Mouse (Mus musculus) cortical plate, adult 2 months (tissue): ENCODE measurements around the gene Pcsk4. TPM values are rescaled to one million over a fixed set of nuclear protein-coding genes. Genes with fewer than 3 reads are reported as not detected.

ENCODE experiments used
- H3K27ac ChIP-seq: fragments of 200-500 bp; 2 replicates; pipeline ENCODE4 v1.5.1; 2012; ENCODE audit warnings: low read length, control low read depth, inconsistent platforms; ENCODE audit not compliant: insufficient read depth
- H3K4me1 ChIP-seq: fragments of 200-500 bp; 2 replicates; pipeline ENCODE4 v1.6.1; 2011; ENCODE audit warnings: low read length; ENCODE audit not compliant: control insufficient read depth, insufficient read depth
- H3K4me3 ChIP-seq: fragments of 200-500 bp; 2 replicates; pipeline ENCODE4 v1.5.1; 2011; ENCODE audit warnings: mild to moderate bottlenecking, low read length, control low read depth; ENCODE audit not compliant: insufficient read depth
- CTCF ChIP-seq: fragments of 200-500 bp; IDR thresholded peaks from 2 replicates; pipeline ENCODE4 v1.5.1; 2011; ENCODE audit warnings: mild to moderate bottlenecking, control low read depth, low read length; ENCODE audit not compliant: insufficient read depth; ENCODE audit errors: extremely low read depth
- POLR2A ChIP-seq: fragments of 200-500 bp; IDR thresholded peaks from 2 replicates; pipeline ENCODE4 v1.6.1; 2011; ENCODE audit warnings: mild to moderate bottlenecking, low read length, control low read depth; ENCODE audit not compliant: insufficient read depth; ENCODE audit errors: extremely low read depth
- polyA plus RNA-seq: library from polyadenylated mRNA; depleted of rRNA; stranded (reverse); fragments of >200 nt; gene quantifications from 2 replicates; pipeline ENCODE4 v1.2.3, GENCODE M21; 2012; rRNA removed

Gene Pcsk4
- polyA plus RNA-seq = 13.1 and 13.9 TPM in 2 replicates

DNA sequence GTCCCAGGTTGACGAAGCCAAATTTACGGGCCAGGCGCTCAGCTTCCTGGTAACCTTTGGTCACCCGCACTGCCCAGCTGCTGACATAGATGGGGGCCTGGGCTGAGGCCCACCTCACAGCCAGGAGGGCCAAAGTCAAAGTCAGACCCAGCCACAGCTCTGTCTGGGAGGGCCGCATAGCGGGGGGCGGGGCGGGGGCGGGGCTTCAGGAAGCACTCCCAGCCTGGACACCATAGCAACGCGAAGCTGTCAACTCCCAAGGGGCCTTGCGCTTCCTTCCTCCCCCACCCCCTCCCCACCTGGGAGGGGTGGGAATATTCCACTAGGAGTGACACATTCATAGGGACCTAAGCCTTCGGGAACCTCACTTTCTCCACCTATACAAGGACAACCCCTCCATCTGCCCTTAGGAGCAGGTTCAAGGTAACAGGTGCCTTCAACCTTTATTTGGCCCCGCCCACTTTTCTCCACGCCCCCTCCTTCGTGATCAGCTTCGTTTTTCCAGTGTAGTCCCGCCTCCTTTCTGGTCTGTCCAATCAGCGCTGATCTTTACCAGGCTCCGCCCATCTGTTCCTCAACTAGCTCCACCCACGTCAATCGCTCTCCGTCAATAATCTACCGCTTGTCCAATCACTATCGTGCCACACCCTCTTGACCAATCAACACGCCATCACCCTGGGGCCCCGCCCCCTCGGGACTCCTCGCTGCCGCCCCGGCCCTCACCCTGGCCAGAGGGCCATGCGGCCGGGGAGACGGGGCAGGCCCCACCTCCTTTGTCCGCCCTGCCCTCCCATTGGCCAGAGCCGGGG lies at the start of gene Pcsk4, which contains the start of gene Reep6:
TSS of gene Pcsk4 (minus strand) at position 226 of the 809 bp plus-strand sequence.
TSS of gene Reep6 (plus strand) at position 681 of the 809 bp plus-strand sequence.
- Histone ChIP-seq H3K4me3 (peak within 1 kb of the TSS; percentile 34), H3K4me1 (no peaks in the 10 kb centered on the region), H3K27ac (no peak within 1 kb of the TSS)
- no peak for TF ChIP-seq POLR2A
- no peak for TF ChIP-seq CTCF

GRCm38 (mm10) chr10:80377716-80378115 lies 48.4 kb upstream of the Pcsk4 start:
- Histone ChIP-seq H3K4me3 (no peak overlapping the region), H3K4me1 (no peaks in the 10 kb centered on the region), H3K27ac (no peak overlapping the region)
- TF ChIP-seq CTCF = peak; percentile 31; the same call in 1 of the 2 replicates
- no peak for TF ChIP-seq POLR2A

GRCm38 (mm10) chr10:80376160-80376559 lies 46.9 kb upstream of the Pcsk4 start:
- H3K27ac ChIP-seq = no peak overlapping the region
- no peaks in the 10 kb centered on the region for H3K4me1 ChIP-seq
- H3K4me3 ChIP-seq = no peak overlapping the region
- TF ChIP-seq POLR2A = no peak
- TF ChIP-seq CTCF = peak; percentile 87

- no peaks in the 10 kb centered on the region for H3K4me1 ChIP-seq
- H3K27ac ChIP-seq = no peak overlapping the region
- TF ChIP-seq CTCF (peak; percentile 66), POLR2A (no peak)
- no peak overlapping the region for H3K4me3 ChIP-seq
Measured at GRCm38 (mm10) chr10:80374063-80374462, 44.8 kb upstream of the Pcsk4 start.

- Histone ChIP-seq H3K4me3 (no peak overlapping the region), H3K27ac (no peak overlapping the region), H3K4me1 (no peaks in the 10 kb centered on the region)
- TF ChIP-seq POLR2A = no peak
- no peak for TF ChIP-seq CTCF
Measured at GRCm38 (mm10) chr10:80372706-80373105, 43.4 kb upstream of the Pcsk4 start.

DNA sequence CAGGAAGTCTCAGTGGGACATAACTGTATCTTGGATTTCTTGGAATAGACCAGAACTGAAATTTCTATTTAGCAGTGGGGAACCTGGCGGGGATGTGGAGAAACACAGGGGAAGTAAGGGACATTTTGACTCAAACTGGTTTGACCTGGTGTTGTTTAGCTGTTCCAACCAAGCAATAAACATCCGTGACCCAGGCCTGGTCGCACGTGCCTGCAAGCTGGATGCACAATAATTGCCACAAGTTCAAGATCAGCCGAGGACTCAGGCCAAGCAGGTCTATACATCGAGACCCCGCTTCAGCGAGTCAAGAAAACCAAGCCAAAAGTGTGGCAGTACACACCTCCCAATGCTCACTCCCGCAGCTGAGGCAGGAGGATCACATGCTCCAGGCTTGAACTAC lies 42.7 kb upstream of the Pcsk4 start:
- no peak overlapping the region for H3K4me3 ChIP-seq
- H3K27ac ChIP-seq = no peak overlapping the region

GRCm38 (mm10) chr10:80371411-80371966 lies 42.2 kb upstream of the Pcsk4 start:
- TF ChIP-seq CTCF (no peak), POLR2A (no peak)
- H3K4me1 ChIP-seq = no peaks in the 10 kb centered on the region
- no peak overlapping the region for H3K4me3 ChIP-seq
- no peak overlapping the region for H3K27ac ChIP-seq

More for the DNA sequence above, 42.7 kb upstream of the Pcsk4 start:
- no peaks in the 10 kb centered on the region for H3K4me1 ChIP-seq
- TF ChIP-seq CTCF (no peak), POLR2A (no peak)

DNA sequence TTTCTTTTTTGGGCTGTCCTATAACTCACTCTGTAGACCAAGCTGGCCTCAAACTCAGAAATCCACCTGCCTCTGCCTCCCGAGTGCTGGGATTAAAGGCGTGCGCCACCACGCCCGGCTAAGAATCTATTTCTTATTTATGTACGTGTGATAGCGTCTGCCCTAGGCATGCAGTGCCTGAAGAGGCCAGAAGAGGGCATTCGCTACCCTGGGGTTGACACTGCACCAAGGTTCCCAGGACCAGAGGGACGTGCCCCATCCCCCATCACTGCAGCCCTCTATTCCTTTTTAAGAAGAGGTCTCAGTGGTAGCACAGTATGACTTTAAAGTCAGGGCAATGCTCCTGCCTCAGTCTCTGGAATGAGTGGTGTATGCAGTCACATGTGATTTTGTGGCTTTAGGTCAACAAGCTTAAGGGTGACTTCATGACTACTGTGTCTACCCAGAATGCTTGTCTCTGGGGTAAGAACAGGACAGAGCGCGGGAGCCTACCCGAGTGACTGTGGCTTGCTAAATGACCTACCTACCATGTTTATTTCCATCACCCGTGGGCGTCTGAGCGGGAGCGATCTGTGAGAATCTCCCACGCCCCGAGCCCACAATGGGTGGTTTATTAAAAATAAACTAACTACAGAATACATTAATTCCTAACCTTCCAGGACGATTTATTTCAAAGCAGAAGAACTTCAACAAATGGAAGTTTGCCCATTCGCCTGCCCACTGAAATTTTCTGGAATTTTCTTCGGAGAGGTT lies 40.9 kb upstream of the Pcsk4 start:
- Histone ChIP-seq H3K27ac (no peak overlapping the region), H3K4me1 (no peaks in the 10 kb centered on the region), H3K4me3 (no peak overlapping the region)
- TF ChIP-seq POLR2A (no peak), CTCF (0 out of 2 replicates have a peak, but pooled peaks have one; percentile 8)

- TF ChIP-seq POLR2A = no peak
- no peak for TF ChIP-seq CTCF
- Histone ChIP-seq H3K4me1 (no peaks in the 10 kb centered on the region), H3K27ac (no peak overlapping the region), H3K4me3 (no peak overlapping the region)
Measured at GRCm38 (mm10) chr10:80368392-80368791, 39.1 kb upstream of the Pcsk4 start.

GRCm38 (mm10) chr10:80367954-80368353 lies 38.7 kb upstream of the Pcsk4 start:
- TF ChIP-seq POLR2A = no peak
- TF ChIP-seq CTCF = no peak

More at GRCm38 (mm10) chr10:80367954-80368353, 38.7 kb upstream of the Pcsk4 start:
- Histone ChIP-seq H3K4me3 (no peak overlapping the region), H3K27ac (no peak overlapping the region), H3K4me1 (no peaks in the 10 kb centered on the region)
